Mouse (Mus musculus) spleen, adult 2 months (tissue): ENCODE data around the gene Nusap1. TPM values are rescaled to one million over a fixed set of nuclear protein-coding genes. Genes with fewer than 3 reads are reported as not detected.
"Not testable (repeated sequence)": the region's sequence is repeated elsewhere in the genome, so short reads cannot be mapped to it uniquely, and the experiment has no call there.

Source experiments
- DNase-seq, 2 experiments: peaks; one replicate each; pipeline versions ENCODE4 v3.0.0 to v3.0.0-alpha.2; 2012 to 2021; ENCODE audit warnings: low spot score in 2 of 2, low read depth in 1 of 2
- H3K27ac ChIP-seq: fragments of 200-500 bp; 2 replicates; pipeline ENCODE4 v1.5.1; 2012; ENCODE audit warnings: low read length, inconsistent platforms; ENCODE audit not compliant: insufficient read depth
- H3K27me3 ChIP-seq: fragments of 200-500 bp; 2 replicates; pipeline ENCODE4 v1.6.1; 2012; ENCODE audit warnings: mild to moderate bottlenecking, moderate library complexity, low read length, inconsistent platforms; ENCODE audit not compliant: control insufficient read depth, insufficient read depth
- H3K36me3 ChIP-seq: fragments of 200-500 bp; 2 replicates; pipeline ENCODE4 v1.6.1; 2012; ENCODE audit warnings: mild to moderate bottlenecking, low read length, inconsistent platforms; ENCODE audit not compliant: control insufficient read depth, insufficient read depth
- H3K4me1 ChIP-seq: fragments of 200-500 bp; 2 replicates; pipeline ENCODE4 v1.6.1; 2011; ENCODE audit warnings: inconsistent platforms; ENCODE audit not compliant: control insufficient read depth, insufficient read depth, insufficient read length
- H3K4me3 ChIP-seq: fragments of 200-500 bp; 2 replicates; pipeline ENCODE4 v1.5.1; 2011; ENCODE audit warnings: mild to moderate bottlenecking, inconsistent platforms; ENCODE audit not compliant: insufficient read depth, insufficient read length; ENCODE audit errors: extremely low read depth
- CTCF ChIP-seq: fragments of 200-500 bp; IDR thresholded peaks from 2 replicates; pipeline ENCODE4 v1.5.1; 2011; ENCODE audit warnings: mild to moderate bottlenecking, inconsistent platforms; ENCODE audit not compliant: insufficient read depth, insufficient read length, insufficient replicate concordance; ENCODE audit errors: extremely low read depth
- POLR2A ChIP-seq: fragments of 200-500 bp; IDR thresholded peaks from 2 replicates; pipeline ENCODE4 v1.6.1; 2011; ENCODE audit warnings: low read depth, low read length, inconsistent platforms
- WGBS: fragments of 180-500 bp; shearing (Covaris S2); methylation state at CpG from one replicate; pipeline ENCODE4 v1.1.7; 2018; 5-methylcytosine and 5-hydroxymethylcytosine counted together
- polyA plus RNA-seq: library from polyadenylated mRNA; depleted of rRNA; stranded (reverse); fragments of >200 nt; gene quantifications from 2 replicates; pipeline ENCODE4 v1.2.3, GENCODE M21; 2012

Nusap1 gene
- polyA plus RNA-seq, 1 experiment = 1.7 TPM

GRCm38 (mm10) chr2:119641214-119641912 lies 23.3 kb downstream of the Nusap1 start:
- WGBS = 88% methylated on average over 5 of the region's 5 CpGs
- 0 out of 2 replicates have a peak, but pooled peaks cover under 1% of the 10 kb centered on the region for H3K36me3 ChIP-seq
- no peak for DNase-seq
- TF ChIP-seq POLR2A (no peak), CTCF (no peak)
- no peaks in the 10 kb centered on the region for H3K27me3 ChIP-seq
- H3K4me3 ChIP-seq = no peak overlapping the region
- H3K4me1 ChIP-seq = peaks cover 3% of the 10 kb centered on the region
- H3K27ac ChIP-seq = no peak overlapping the region

- H3K36me3 ChIP-seq = peaks cover 1% of the 10 kb centered on the region; the same call in 1 of the 2 replicates
- no peak for TF ChIP-seq POLR2A
- no peak for TF ChIP-seq CTCF
- no peak overlapping the region for H3K4me3 ChIP-seq
- H3K27me3 ChIP-seq = no peaks in the 10 kb centered on the region
- no peak for DNase-seq
- WGBS = 85% methylated on average over 5 of the region's 5 CpGs
- H3K4me1 ChIP-seq = no peaks in the 10 kb centered on the region; the same call in none of the 2 replicates
- no peak overlapping the region for H3K27ac ChIP-seq
These were observed 26.2 kb downstream of the Nusap1 start for GRCm38 (mm10) chr2:119644254-119644653.

- Histone ChIP-seq H3K4me1 (no peaks in the 10 kb centered on the region), H3K4me3 (peak within 1 kb of the TSS; percentile 83), H3K36me3 (peaks cover 7% of the 10 kb centered on the region), H3K27ac (peak within 1 kb of the TSS; percentile 69), H3K27me3 (no peaks in the 10 kb centered on the region)
- peak; percentile 52 to 74 for DNase-seq
- TF ChIP-seq POLR2A (no peak; the same call in 1 of the 2 replicates), CTCF (no peak)
- 1% methylated on average over 44 of the region's 44 CpGs for WGBS
These were observed 44.4 kb downstream of the Nusap1 start, which contains the start of gene Ndufaf1 for GRCm38 (mm10) chr2:119662220-119663182. TSS of gene Ndufaf1 (minus strand) at chr2:119662827.

- not testable (repeated sequence) for H3K27me3 ChIP-seq, DNase-seq, H3K27ac ChIP-seq, H3K4me1 ChIP-seq, H3K36me3 ChIP-seq, H3K4me3 ChIP-seq
- 78% methylated on average over 20 of the region's 23 CpGs for WGBS
These were observed 47.6 kb downstream of the Nusap1 start for GRCm38 (mm10) chr2:119665744-119666143.

- Histone ChIP-seq H3K4me3 (no peak overlapping the region), H3K36me3 (no peaks in the 10 kb centered on the region), H3K4me1 (no peaks in the 10 kb centered on the region), H3K27ac (no peak overlapping the region), H3K27me3 (no peaks in the 10 kb centered on the region)
- TF ChIP-seq POLR2A (no peak), CTCF (peak; percentile 39; the same call in 1 of the 2 replicates)
- WGBS = 35% methylated on average over 7 of the region's 7 CpGs
- DNase-seq = peak; percentile 10 to 31
These were observed 50.9 kb downstream of the Nusap1 start for GRCm38 (mm10) chr2:119669010-119669409.

- WGBS = under 1% methylated on average over 57 of the region's 58 CpGs
These were observed 56.6 kb downstream of the Nusap1 start, which contains the start of gene Rtf1 for GRCm38 (mm10) chr2:119674525-119675214. TSS of gene Rtf1 (plus strand) at chr2:119675068.

More at GRCm38 (mm10) chr2:119674525-119675214, 56.6 kb downstream of the Nusap1 start, which contains the start of gene Rtf1:
- Histone ChIP-seq H3K27me3 (no peaks in the 10 kb centered on the region), H3K4me3 (peak within 1 kb of the TSS; percentile 89), H3K27ac (peak within 1 kb of the TSS; percentile 92), H3K4me1 (0 out of 2 replicates have a peak, but pooled peaks cover 1% of the 10 kb centered on the region), H3K36me3 (no peaks in the 10 kb centered on the region)
- TF ChIP-seq CTCF = no peak
- TF ChIP-seq POLR2A = peak; percentile 83
- DNase-seq = peak; percentile 71 to 95
